Mouse (Mus musculus) embryonic fibroblast, embryonic 13.5 days (primary cell): ENCODE data around the gene Dnah7c. TPM values are rescaled to one million over a fixed set of nuclear protein-coding genes. Genes with fewer than 3 reads are reported as not detected.
"Not testable (repeated sequence)": the region's sequence is repeated elsewhere in the genome, so short reads cannot be mapped to it uniquely, and the experiment has no call there.

Source experiments
- H3K27ac ChIP-seq: 2 replicates; pipeline ENCODE4 v1.5.1; 2012; ENCODE audit warnings: low read length, control low read depth, inconsistent platforms; ENCODE audit not compliant: insufficient read depth
- H3K4me1 ChIP-seq: 2 replicates; pipeline ENCODE4 v1.6.1; 2011; ENCODE audit warnings: low read length; ENCODE audit not compliant: control insufficient read depth, insufficient read depth
- H3K4me3 ChIP-seq: 2 replicates; pipeline ENCODE4 v1.5.1; 2011; ENCODE audit warnings: mild to moderate bottlenecking, control low read depth, low read length; ENCODE audit not compliant: insufficient read depth
- CTCF ChIP-seq: IDR thresholded peaks from 2 replicates; pipeline ENCODE4 v1.5.1; 2011; ENCODE audit warnings: mild to moderate bottlenecking, control low read depth, low read length, moderate library complexity, borderline replicate concordance; ENCODE audit not compliant: insufficient read depth
- POLR2A ChIP-seq: IDR thresholded peaks from 2 replicates; pipeline ENCODE4 v1.6.1; 2011; ENCODE audit warnings: low read depth, mild to moderate bottlenecking, control low read depth, low read length, moderate library complexity
- polyA plus RNA-seq: library from polyadenylated mRNA; stranded (reverse); fragments of >200 nt; gene quantifications from 2 replicates; pipeline ENCODE4 v1.2.4, GENCODE M21; 2011; ENCODE audit warnings: low read depth; ENCODE audit not compliant: missing spikeins, insufficient read length

Gene Dnah7c
- polyA plus RNA-seq = 0.65 TPM in 1 of 2 replicates, not detected in the other

DNA sequence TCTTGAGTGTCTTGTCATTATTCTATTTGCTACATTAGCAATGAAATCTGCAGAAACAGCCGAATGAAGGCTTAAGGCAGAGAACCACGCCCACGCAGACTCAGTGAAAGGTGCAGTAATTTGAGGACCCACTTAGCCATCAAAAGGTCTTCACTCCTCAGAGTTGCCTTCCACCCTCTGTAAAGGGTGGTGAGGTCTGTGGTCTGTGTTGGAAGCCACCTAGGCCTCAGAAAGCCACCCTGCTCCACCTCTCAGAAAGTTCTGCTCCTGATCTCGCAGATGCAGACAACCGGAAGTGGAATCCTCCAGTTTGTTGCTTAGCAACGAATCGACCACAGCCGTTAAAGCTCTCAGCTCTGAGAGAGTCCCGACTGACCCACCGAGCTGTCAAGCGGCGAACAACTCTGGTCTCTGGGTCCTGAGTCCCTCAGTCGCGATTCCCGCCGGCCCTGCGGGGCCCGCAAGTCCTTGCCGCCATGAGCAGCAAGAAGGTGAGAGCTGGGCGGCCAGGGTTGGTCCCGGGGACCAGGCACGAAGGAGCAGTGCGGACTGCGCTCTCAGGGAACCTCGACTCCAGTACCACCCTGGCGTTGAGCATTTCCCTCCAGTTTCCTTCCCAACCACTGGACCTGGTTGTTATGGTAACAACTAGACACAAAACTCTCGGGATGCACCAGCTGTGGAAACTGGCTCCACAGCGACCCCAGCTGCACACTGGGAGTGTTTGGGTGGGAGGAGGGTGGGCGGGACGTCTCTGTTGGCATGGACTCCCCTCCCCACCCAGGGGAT lies at the start of gene Dnah7c:
TSS of gene Dnah7c (plus strand) at position 456 of the 789 bp plus-strand sequence.
- TF ChIP-seq POLR2A (no peak), CTCF (no peak)
- H3K4me3 ChIP-seq = peak within 1 kb of the TSS; percentile 35
- H3K4me1 ChIP-seq = no peaks in the 10 kb centered on the region
- H3K27ac ChIP-seq = no peak within 1 kb of the TSS

DNA sequence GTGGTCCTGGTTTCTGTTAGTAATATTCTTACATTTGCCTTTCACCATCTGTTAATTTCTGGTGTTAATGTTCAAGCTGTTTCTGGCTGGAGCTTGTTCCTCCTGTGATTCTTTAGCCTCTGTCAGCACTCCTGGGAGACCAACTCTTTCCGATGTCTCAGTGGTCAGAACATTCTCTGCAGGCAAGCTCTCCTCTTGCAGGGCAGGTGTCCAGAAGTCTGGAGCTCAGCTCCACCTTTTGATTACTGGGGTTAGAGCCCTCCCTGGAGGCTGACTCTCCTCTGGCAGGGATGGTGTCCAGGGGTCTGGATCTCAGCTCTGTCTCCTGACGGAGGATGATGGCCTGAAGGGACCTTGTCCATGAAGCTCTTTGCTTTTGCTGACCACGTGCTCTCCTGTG lies 44.8 kb upstream of the Dnah7c start:
- H3K27ac ChIP-seq, H3K4me3 ChIP-seq: not testable (repeated sequence)

DNA sequence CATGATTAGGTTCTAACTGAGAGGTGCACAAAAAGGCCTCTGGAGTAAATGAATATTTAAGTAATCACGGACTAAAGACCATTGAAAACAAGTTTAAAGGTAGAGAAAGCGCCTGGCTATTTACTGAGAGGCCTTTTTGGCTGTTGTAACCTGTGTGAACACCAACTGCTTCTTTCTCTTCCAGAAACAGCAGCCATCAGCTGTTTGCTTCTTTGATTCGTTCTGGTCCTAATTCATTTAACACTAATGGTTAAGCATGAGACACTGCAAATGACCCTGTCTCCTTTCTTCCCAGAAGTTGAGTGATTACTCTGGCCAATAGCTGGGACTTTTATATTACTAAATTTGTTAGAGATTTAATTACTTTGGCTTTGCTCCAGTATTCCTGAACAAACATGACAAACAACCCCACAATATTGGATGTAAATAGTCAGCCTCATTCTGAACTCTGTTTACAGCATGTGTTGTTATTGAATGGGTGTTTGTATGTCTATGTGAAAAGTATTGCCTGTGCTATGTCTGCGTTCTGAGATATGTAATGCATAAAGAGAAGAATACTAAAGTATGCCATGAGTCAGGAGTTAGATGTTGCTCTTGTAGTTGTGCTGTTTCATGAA lies 30.6 kb upstream of the Dnah7c start:
- H3K4me1 ChIP-seq, H3K27ac ChIP-seq: not testable (repeated sequence)

More for the DNA sequence above, 44.8 kb upstream of the Dnah7c start:
- H3K4me1 ChIP-seq = not testable (repeated sequence)

DNA sequence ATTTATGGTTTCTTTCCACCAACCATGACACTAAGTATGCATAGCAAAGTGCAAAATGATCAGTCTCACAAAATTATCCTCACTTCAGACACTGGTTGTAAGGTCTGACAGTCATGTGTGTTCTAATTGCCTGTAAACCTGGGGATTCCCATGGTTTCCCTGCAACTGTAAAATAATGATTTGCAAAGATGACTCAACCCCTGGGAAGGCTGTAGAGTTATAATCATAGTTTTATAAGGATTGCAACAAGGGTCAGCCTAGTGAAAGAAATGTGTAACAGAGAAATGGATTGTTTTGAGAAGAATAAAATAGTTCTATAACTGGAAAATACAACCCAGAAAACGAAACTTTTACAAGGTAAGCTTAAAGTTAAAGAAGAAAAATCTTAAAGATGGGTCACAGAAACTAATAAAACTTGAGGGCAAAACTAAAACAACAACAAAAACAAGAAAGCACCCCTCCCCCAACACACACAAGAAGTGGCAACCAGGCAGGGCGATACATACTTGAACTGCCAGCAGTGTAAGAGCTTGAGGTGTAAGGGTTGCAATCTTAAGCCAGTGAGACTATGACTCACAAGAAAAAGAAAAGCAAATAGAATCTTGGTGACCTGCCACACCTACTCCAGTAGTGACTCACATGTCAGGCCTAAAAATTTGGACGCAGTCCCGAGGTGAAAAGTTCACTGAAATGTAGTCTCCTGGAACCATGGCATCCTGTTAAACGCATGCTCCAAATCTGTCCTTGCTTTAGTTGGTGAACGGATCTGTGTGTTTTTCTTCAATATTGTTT lies 16.9 kb upstream of the Dnah7c start:
- H3K4me1 ChIP-seq = no peaks in the 10 kb centered on the region; the same call in 1 of the 2 replicates
- TF ChIP-seq CTCF (no peak), POLR2A (no peak)
- 0 out of 2 replicates have a peak overlapping the region, but pooled peaks have one; percentile 51 for H3K27ac ChIP-seq
- no peak overlapping the region for H3K4me3 ChIP-seq

More for the DNA sequence above, 30.6 kb upstream of the Dnah7c start:
- H3K4me3 ChIP-seq = not testable (repeated sequence)

DNA sequence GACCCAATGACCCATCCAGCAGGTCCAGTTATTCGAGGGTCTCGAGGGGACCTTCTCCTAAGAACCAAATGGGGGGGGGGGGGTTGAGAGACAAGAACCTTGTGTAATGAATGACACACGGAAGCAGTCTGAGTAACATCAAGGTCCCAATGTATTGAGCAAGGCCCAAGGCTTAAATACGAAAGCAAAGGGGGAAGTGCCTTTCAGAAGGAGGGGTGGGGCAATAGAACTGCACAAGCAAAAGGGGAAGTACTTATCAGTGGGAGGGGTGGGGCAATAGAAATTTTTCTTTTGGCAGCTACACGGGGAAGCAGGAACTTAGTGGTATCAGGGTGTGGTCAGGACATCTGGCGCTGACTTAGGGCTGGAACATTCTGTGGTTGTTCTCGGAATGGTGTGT lies 10.6 kb upstream of the Dnah7c start:
- H3K27ac ChIP-seq, H3K4me1 ChIP-seq, H3K4me3 ChIP-seq: not testable (repeated sequence)

DNA sequence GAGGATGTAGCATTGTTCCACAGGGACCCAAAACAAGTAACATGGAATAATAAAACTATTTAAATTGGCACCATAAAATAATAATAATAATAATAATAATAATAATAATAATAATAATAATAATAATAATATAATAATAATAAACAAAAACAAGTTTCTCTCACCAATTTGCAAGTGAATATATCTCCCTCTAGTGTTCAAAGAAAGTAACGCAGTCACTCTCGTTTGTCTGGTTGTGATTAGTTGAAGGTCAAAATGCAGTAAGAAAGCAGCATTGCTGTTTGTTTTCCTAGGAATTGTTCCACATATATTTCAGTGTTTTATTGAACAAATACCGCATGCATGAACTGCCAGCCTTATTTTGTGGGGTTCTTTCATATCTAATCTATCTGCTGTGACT lies 8.4 kb upstream of the Dnah7c start:
- H3K4me1 ChIP-seq, H3K4me3 ChIP-seq, H3K27ac ChIP-seq: not testable (repeated sequence)

DNA sequence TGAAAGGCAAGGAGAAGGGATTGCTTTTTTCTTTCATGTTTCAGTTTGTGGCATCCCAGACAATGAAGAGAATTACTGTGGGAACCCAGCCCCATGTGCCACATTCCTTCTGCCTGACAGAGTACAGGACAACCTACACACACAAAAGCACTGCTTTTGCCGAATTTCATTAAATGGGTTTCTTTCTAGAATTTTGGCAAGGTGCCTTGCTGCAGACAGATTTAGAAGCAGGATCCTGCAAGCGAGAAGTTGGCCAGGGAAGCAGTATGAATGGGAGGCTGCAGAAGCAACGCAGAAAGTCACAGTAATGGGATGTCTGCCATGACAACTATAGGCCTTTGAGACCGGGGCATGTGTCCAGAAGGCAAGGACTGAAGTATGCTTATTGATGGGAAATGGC lies 6.4 kb upstream of the Dnah7c start:
- H3K4me1 ChIP-seq, H3K4me3 ChIP-seq, H3K27ac ChIP-seq: not testable (repeated sequence)

DNA sequence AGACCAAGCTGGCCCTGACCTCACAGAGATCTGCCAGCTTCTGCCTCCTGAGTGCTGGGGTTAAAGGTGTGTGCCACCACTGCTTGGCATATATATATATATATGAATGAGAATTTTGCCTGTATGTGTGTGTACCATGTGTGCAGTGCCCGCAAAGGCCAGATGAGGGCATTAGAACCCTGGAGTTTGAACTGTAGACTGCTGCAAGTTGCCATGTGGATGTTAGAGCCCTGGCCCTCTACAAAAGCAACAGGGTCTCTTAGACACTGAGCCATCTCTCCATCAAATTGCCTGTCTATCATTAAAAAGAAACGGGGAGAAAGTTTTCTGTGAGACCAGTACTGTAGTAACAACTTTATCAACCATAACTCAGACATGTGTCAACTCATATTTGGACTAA lies 3.0 kb downstream of the Dnah7c start:
- TF ChIP-seq CTCF (no peak), POLR2A (no peak)
- Histone ChIP-seq H3K27ac (no peak overlapping the region), H3K4me3 (no peak overlapping the region), H3K4me1 (no peaks in the 10 kb centered on the region)

DNA sequence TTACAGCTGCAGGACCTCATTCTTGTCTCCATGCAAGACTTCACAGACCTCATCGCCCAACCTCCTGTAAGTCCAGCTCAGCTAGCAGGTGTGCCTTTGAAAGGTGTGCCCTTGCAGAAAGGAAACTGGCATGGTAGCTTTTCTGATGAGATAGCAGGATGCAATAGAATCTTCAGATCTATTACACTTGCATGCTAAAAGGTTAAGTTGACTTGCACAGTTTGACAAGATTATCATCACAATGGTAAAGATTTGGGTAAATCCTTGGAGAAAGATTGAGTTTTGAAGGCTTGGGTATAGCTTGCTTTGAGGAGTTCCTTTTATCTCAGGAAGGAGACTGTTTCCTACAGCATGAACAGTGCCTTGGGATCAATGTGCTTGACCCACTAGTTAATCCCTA lies 89.3 kb downstream of the Dnah7c start:
- H3K27ac ChIP-seq, H3K4me3 ChIP-seq, H3K4me1 ChIP-seq: not testable (repeated sequence)

DNA sequence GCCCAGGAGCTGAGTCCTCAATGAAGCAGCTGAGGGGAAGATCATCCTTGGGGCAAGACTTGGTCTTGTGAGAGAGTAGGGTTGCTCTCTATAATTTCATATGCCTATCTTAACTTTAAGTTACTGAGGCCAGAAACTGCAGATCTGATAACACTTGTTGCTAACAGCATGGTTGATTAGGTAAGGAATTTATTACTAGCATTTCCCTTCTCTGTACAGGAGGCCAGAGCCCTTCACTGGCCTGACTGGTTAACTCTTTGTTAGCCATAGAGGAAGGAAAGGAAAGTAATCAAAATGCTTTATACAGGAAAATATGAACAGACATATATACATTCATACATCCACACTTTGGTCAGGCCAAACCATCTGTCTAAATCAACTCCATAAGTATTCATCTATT lies 95.6 kb downstream of the Dnah7c start:
- Histone ChIP-seq H3K4me1 (no peaks in the 10 kb centered on the region), H3K4me3 (no peak overlapping the region), H3K27ac (no peak overlapping the region)
- no peak for TF ChIP-seq POLR2A
- no peak for TF ChIP-seq CTCF

DNA sequence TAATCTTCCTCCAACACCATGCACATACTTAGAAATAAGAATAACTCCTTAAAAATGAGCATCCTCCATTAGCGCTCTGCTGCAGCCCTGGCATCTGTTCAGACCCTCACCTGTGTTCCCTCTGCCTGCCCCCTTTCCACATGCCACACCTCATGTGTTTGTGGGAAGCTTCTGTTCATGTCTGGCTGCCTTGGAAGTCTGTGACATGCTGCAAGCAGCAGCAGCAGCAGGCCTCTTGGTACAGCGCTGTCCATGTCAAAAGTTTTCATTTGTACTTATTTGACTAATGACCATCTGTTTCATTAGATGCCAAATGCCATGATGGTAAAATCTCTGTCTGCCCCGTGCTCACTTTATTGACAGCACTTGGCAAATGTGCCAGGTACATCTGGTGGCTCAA lies 101.1 kb downstream of the Dnah7c start:
- not testable (repeated sequence) for H3K4me3 ChIP-seq, H3K27ac ChIP-seq

More for the DNA sequence above, 101.1 kb downstream of the Dnah7c start:
- H3K4me1 ChIP-seq = not testable (repeated sequence)
